Mouse (Mus musculus): ENCODE results near the gene Cblc.
"Not testable (repeated sequence)": the region's sequence is repeated elsewhere in the genome, so short reads cannot be mapped to it uniquely, and the experiment has no call there.

Cblc gene

DNA sequence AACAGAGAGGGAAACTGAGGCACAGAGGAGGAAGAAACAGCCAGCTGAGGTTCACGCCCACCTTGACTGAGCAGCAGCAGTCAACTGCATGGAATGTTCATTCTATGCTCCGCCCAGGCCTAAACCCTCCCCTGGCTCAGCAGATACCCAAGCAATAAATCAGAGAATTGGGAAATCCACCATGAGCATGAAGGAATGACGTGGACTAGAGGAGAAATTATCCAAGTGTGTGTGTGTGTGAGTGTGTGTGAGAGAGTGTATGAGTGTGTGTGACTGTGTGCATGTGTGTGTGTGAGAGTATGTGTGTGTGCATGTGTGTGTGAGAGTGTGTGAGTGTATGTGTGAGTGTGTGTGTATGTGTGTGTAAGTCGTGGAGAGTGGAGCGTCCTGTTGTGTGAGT is 21.8 kb upstream of the Cblc start:
- DNase-seq (ENCODE audit: low spot score): no peak

DNA sequence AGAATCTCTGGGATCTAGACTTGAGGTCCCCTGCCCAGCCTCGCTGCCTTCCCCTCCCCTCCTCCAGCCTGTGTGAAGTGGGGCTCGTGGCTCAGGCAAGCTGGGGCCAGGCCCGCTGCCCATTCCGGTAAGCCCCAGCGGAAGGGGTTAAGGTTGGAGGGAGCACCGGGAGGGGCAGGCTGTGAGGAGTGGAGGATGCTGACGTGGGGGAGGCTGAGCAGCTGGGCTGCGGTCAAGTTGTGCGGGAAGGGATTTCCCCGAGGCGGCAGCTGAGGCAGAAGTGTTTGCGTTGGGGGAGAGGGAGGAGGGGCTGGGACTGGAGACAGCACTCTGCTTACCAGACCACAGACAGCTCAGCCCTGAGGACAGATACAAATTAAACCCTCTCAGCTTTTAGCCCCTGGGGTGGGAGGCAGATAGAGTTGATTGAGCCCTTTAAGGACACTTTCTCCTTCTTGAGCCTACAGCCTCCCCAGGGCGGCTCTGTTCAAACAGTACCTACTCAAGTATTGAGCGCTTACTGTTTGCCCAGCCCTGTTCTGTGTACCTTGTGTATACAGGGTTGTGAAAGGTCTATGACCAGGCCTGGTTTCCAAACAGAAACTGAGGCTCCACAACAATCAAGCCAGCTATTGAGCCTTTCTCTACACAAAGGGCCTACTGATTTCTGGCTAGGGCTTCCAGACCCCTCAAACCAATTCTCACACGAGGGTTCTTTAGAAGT is 20.9 kb upstream of the Cblc start:
- DNase-seq (ENCODE audit: low spot score): peak; percentile 78

DNA sequence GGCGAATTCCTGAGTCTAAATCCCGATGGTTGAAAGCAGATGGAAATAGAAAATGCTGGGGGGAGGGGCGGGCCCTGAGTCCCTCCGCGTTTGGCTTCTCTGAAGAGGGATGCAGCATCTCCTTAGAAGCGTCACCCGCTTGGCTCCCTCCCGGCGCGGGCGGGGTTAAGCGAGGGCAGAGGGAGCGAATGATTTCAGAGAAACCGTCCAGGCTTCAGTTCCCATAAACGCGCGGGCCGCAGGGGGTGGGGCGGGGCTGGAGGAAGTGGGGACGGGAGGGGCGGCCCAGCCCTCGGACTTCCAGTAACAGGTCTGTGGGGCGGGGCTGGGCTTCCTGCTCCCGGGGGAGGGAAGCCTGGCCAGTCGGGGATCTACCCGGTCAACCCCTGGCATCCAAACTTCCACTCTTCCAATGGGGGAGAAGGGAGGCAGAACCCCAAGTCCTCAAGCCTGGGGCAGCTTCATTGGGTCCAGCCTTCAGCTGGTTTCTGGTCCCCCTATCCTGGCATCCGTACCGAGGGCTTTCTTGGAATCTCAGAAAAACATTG is 19.7 kb upstream of the Cblc start:
- DNase-seq (ENCODE audit: low spot score): peak; percentile 81

DNA sequence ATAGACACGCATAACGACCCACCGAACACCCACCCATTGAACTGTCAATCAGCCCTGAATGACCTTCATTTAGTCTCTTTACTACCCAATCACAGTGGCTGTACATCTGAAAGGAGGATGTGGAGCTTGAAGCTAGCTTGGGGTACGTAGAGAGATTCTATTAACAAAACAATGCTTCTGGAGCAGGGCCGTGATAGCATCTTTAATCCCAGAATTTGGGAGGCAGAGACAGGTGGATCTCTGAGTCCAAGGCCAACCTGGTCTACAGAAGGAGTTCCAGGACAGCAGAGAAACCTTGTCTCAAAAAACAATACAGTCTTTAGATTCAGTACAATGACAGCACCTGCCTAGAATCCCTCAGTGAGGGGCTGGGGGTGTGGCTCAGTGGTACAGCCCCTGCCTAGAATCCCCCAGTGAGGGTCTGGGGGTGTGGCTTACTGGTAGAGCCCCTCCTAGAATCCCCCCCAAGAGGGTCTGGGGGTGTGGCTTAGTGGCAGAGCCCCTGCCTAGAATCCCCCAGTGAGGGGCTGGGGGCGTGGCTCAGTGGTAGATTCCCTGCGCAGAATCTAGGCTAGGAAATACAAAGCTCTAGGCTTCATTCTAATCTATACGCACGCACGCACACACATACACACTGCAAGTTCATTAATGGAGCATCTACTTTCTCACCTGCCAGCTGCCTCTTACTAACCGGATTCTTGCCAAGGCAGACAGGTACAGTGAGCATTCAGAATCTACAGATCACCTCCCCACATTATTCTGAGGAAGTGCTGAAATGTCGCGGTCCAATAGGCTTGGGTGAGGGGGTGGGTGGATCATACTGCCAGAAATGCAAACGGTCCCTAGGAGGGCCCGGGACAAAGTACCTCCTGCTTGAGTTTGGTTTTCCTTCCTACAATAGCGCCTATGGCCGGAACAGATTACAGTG is 19.0 kb upstream of the Cblc start:
- DNase-seq (ENCODE audit: low spot score): no peak

DNA sequence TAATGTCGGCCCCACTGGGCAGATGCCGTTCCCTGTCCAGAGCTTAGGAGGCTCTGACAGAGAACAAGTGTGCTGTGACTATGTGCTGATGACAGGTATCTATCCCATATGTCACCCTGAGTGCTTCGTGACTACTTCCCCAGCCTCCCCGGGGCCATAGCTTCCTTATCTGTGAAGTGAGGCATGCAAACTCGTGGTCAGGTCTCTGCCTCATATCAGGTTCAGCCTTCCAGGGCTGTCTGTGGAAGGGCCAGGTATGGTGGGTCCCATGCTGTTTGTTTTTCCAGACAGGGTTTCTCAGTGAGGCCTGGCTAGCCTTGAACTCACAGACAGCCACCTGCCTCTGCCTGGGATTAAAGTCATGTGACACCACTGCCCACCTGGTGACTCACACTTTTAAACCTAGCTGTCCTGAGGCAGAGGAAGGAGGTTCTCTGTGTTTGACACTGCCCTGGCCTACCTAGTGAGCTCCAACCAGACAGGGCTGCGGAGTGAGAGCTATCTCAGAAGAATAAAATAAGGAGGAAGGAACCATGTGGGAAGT is 17.0 kb upstream of the Cblc start:
- no peak for DNase-seq (ENCODE audit: low spot score)

DNA sequence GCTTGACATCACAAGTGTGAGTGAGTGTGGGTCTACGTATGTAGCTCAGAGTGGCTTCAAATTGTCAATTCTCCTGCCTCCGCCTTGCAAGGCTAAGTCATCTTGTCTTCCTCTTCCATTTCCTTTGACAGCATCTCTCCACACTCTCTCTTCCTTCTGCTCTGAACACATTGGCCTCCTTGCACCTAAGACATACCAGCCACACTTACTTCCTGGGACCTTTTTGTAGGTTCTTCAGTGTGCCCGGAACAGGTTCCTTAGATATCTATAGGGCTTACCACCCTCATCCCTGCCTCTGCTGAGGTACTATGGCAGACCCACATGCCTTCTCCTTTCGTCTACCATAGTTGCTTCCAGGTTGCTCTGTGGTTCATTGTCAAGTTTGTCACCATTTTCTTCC is 16.6 kb upstream of the Cblc start:
- DNase-seq (ENCODE audit: low spot score): no peak

DNA sequence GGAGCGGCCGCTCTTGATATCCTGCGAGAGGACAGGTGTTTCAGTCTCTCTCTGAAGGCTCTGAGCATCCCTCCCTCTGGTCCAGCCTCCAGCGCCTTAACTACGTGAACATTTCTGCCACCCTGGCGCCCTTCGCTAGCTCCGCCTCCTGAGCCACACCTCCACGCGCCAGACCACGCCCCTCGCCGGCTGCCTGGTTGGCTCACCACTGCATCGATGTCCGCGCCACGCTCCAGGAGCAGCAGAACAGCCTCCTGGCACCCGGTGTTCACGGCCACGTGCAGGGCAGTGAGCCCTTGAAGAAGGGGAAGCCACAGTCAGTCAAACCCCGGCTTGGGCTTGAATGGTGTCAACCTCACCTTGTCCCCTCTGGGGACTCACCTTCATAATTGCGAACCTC is 14.5 kb upstream of the Cblc start:
- no peak for DNase-seq (ENCODE audit: low spot score)

DNA sequence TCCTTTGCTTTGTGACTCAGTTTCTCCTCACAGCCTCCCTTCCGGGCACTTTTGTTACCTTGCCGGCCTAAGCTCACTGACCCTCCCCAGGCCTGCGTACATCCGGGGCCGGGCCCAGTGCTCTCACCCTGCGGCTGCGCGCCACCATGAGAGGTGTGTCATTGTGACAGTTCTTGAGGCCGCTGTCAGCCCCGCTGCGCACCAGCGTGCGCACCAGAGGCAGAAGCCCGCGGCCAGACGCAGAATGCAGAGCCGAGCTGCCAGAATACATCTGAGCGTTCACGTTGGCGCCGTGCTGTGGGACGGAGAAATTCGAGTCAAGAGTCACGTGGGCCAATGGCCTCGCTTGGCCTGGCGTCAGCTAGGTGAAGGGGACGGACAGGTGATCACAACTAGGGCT is 12.8 kb upstream of the Cblc start:
- DNase-seq (ENCODE audit: low spot score): no peak

DNA sequence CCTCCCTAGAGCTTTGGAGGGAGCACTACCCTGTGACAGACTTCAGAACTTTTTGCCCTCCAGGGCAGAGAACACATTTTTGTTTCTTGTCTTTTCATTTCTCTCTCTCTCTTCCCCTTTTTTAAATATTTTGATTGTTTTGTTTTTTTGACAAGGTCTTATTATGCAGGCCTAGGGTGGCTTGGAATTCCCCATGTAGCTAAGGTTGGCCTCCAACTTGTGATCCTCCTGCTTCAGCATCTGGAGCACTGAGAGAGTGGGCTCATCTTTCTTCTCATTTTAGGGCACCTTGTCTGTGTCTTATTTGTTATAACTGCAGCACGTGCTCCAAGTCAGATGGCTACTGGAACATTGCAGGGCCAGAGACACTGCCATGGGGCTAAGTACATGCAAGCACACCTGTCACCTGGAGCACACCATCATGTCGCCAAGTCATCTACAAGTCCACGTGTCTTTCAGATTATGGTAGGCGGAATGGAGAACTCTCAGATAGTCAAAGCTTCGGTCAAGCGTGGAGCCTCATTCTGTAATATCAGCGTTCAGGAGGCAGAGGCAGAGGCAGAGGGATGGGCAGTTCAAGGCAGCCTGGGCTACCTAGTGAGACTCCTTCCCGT is 9.9 kb upstream of the Cblc start:
- DNase-seq (ENCODE audit: low spot score): no peak

DNA sequence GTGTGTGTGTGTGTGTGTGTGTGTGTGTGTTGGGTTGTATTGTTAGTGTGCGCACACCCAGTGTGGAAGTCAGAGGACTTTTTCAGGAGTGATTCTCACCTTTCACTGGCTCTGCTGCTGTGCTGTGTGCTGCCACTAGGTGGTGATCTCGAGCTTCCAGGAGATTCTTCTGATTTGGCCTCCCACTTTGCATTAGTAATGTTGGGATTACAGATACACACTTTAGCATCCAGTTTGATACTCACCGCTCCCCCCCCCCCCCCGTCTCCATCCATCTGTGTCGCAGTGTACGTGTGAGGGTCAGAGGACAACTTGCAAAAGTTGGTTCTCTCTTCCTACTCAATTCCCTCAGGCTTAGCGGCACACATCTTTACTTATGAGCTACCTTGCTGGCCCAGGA is 6.4 kb upstream of the Cblc start:
- no peak for DNase-seq (ENCODE audit: low spot score)

DNA sequence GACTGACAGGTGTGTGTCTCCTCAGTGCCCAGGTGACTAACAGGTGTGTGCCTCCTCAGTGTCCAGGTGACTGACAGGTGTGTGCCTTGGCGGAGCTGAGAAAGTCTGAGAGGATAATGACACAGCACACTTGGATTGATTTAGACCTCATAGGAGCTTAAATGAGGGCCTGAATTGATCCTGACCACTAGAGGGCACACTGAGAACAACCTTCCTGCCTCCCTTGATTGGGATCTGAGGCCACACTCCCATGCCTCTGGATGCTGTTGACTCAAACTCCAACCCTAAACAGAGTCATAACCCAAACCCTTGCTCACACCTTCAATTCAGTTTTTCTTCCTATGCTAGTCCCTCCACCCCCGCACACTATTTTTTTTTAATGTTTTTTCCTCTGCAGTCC is 4.2 kb upstream of the Cblc start:
- DNase-seq (ENCODE audit: low spot score): no peak

DNA sequence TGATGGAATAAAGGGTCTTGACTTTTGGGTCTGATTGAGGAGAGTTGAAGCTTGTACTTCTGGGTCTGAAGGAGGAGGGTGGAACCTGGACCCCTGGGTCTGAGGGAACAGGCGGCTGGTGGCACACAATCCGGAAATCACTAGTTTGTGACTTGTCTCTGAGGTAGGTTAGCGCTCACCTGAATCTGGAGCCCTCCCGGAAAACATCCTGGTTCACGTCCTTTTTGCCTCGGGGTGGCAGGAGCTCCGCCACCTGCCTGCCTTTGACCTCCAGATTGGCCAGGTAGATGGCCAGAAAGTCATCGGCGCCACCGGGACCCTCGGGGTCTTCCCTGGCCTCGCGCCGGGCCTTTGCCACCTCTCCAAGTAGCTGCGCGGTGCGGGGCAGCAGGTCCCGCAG is 355 bp downstream of the Cblc start:
- DNase-seq (ENCODE audit: low spot score): no peak

DNA sequence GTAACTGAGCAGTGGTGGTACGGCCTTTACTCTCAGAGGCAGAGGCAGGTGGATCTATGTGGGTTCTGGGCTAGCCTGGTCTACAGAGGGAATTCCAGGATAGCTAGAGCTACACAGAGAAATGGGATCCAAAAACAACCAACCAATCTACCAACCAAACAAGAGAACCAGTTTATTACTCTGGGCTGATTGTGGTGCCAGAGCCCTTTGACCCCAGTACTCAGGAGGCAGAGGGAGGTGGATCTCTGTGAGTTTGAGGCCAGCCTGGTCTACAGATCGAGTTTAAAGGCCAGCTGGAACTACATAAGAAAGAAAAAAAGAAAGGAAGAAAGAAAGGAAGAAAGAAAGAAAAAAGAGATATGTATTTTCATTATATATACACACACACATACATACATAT is 1.4 kb downstream of the Cblc start:
- DNase-seq (ENCODE audit: low spot score): no peak

DNA sequence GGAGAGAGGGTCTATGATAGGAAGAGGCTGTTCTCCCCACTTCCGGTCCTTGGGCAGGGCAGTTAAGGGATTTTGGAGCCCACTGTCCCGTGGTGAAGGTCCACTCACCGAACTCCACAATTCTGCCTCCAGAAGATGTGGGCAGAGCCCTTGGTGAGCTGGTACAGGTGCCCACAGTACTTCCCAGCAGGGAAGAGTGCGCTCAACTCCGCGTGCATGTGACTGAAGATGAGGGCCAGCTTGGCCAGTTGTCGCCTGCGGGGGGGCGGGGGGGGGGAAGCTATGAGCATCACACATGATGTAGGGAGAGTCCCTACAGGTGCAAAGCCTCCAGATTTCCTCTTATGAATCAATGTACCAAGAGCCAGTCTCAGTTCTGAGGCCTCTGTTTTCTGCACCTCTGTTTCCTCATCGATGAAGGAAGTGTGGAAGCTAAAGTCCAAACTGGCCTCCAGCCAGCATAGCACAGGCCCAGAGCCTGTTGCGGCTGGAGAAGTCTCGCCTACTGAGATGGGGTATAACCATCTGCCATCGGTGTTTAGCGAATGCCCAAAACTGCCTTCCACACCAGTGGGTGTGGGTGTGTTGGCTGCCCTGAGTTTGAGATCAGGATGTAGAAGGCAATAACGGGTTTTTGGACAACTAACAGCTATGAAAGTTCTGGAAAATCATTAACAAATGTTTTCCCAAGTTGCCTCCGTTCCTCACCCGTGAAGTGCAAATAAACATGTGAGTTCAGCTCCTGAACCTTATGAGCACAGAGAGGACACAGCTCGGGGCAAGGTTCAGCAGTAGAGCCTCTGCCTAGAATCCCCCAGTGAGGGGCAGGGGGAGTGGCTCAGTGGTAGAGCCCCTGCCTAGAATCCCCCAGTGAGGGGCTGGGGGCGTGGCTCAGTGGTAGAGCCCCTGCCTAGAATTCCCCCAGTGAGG is 3.6 kb downstream of the Cblc start:
- no peak for DNase-seq (ENCODE audit: low spot score)

DNA sequence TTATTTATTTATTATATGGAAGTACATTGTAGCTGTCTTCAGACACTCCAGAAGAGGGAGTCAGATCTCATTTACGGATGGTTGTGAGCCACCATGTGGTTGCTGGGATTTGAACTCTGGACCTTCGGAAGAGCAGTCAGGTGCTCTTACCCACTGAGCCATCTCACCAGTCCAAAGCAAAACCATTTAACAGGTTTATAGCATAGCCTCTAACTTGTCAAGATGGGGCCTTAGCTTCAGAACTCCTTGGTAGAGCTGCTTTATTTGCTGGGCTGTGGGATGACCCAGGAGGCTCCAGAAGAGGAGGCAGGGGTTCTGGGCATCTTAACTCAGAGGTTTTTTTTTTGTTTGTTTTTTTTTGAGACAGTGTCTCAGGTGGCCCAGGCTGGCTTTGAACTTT is 5.1 kb downstream of the Cblc start:
- not testable (repeated sequence) for DNase-seq (ENCODE audit: low spot score)

DNA sequence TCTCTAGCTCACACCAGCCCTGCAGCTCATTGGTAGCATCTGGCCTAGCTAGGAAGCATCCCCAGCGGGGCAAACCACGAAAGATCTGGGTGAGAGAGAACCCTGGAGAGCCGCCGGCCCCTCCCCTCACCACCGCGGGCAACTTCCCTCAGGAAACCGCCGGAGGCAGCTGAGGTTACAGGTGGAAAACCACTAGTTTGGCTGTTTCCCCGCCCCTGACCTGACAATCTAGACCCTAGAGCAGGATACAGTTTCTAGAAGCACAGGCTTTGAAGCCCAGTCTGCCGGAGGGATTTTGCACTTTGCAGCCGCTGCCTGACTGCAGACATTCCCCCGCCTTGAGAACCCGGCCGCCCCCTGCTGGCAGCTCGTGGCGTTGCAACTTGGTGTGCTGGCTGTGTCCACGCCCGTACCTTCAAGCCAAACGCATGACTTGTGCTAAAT is 6.7 kb downstream of the Cblc start:
- DNase-seq (ENCODE audit: low spot score): peak; percentile 71

DNA sequence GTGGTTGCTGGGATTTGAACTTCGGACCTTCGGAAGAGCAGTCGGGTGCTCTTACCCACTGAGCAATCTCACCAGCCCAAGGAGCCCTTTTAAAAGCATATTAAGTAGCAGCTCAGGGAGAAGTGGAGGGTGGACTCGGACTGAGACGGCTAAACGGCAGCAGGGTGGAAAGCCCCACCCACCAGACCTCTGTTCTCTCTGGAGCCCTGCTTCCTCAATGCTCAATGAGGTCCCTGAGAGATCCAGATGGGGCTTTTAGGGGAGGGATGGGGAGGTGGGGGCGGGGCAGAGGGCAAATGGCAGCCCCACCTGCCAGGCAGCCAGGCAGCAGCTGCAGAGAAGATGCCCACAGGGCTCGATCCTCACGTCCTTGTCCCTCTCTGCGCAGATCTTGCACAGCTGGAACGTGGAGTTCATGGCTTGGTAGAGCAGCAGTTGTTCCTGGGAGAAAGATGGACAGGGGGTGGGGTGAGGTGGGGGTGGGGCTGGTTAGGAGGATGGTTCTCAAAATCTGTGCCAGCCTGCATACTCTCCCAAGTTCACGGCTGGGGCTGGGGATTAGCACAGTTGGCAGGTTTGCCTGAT is 10.6 kb downstream of the Cblc start:
- no peak for DNase-seq (ENCODE audit: low spot score)

DNA sequence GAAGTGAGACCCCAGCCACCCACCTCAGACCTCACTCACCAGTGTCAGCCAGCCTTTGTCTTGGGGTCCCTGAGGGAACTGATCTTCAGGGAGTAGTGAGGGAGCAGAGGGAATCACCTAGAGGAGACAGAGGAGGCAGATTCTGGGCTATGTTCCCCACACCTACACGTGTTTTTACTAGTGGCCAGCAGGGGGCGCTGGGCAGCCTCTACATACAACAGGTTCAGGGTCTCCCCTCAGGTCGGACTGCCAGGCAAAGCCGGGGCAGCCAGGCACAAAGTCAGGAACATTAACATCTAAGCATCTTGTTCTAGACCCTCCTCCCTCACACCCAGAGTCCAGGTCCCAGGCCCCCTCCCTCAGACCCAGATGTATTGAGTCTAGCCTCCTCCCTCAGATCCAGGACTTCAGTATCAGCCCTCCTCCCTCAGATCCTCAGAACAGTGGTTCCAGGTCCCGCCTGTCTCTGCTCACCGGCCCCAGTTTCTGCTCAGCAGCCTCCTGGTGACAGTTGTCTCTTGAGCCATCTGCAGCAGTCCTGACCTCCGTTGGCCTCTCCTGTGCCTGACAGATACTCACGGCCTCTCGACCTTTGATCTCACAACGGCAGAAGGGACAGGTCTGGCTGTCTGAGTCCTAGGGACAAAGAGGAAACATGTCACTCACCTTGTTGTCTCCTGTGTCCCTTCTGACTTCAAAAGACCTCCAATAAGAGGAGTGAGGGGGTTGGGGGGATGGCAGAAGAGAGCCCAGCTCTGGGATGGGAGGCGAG is 11.7 kb downstream of the Cblc start:
- no peak for DNase-seq (ENCODE audit: low spot score)

DNA sequence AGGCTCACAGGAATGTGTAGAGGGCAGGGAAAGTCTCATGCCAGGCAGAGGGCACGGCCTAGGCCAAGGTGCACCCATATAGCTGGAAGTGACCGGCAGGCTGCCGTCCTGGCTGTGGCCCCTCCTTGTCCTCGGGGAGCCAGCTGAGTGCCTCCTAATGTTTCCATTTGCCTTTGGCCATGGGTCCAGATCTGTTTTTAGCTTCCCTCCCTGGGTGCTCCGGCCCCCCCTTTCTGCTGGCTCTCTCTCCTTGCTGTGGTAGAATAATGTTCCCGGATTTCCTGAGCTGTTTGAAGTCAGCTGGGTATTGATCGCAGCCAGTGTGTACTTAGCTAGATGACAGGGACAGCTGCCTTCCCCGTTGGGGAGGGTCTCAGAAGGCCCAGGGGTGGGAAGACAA is 13.0 kb downstream of the Cblc start:
- no peak for DNase-seq (ENCODE audit: low spot score)

DNA sequence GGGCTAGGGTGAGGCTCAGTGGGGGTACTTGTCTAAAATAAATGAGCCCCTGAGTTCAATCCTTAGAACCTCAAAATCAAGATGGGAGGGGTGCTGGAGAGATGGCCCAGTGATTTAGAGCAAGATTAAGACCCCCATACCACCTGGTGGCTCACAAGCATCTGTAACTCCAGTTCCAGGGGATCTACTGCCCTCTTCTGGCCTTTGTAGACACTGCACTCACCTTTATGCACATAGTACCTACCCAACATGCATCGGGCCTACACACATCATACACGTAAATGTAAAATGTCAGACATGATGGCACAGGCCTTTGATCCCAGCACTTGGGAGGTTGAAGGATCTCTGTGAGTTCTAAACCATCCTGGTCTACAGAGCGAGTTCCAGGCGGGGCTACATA is 14.0 kb downstream of the Cblc start:
- no peak for DNase-seq (ENCODE audit: low spot score)
